Mouse (Mus musculus): ENCODE results near the gene Arap1. TPM values are rescaled to one million over a fixed set of nuclear protein-coding genes. Genes with fewer than 3 reads are reported as not detected.

Gene Arap1
- polyA plus RNA-seq, 1 experiment from 2014 or later, result 13.1 TPM

DNA sequence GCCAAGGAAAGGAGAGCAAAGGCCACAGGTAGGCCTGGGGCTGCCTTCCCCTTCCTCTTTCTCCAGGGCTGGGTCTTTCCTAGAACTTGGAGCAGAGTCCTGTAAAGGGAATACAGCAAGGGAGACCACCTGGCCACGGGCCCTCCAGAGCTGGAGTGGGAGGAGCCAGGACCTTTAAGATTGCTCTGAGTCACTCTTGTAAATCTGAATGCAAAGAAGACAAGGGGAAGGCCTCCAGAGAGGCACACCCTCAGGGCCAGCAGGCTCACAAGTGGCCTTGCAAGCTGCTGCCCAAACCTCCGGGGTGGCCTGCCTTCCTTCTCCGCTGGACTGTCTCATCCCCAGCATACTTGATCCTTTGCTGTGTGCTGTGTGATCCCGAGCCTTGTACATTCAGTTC is 13.9 kb downstream of the Arap1 start:
- no peaks in the 10 kb centered on the region for H3K27me3 ChIP-seq
- no peak overlapping the region for H3K9ac ChIP-seq
- ATAC-seq (ENCODE audit: low read depth) (no peak), DNase-seq (no peak)
- H3K36me3 ChIP-seq, result no peaks in the 10 kb centered on the region
- peaks cover 45% of the 10 kb centered on the region for H3K4me1 ChIP-seq (replicated peaks)
- no peaks in the 10 kb centered on the region for H3K9me3 ChIP-seq (replicated peaks)
- H3K27ac ChIP-seq, result peak overlapping the region; percentile 20; the same call in 1 of the 2 replicates
- 0 out of 2 replicates have a peak overlapping the region, but pooled peaks have one; percentile 5 for H3K4me2 ChIP-seq
- WGBS (ENCODE audit: insufficient replicate concordance), result 50% methylated on average over 4 of the region's 4 CpGs
- no peak overlapping the region for H3K4me3 ChIP-seq (replicated peaks)

DNA sequence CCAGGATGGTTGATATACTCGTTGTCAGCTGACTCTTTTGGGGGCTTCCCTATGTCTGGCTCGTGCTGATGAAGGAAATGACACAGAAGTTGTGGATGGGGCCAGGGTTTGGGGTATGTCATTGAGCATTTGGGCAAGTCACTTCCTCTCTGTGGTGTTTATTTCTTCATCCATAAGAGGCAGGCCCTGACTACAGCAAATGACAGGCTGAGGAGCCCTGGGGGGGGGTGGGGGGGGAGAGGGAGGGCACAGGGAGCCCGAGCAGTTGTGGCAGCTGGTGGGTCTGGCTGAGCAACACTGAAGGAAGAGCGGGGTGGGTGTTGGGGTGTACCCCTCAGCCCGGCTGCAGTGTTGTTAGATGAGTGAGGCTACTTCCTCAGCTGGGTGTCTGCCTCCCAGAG is 14.9 kb downstream of the Arap1 start:
- H3K9me3 ChIP-seq (replicated peaks), result no peaks in the 10 kb centered on the region
- H3K27ac ChIP-seq, result peak overlapping the region; percentile 24
- no peaks in the 10 kb centered on the region for H3K36me3 ChIP-seq
- DNase-seq (no peak), ATAC-seq (ENCODE audit: low read depth) (peak; percentile 47)
- H3K9ac ChIP-seq, result no peak overlapping the region
- WGBS (ENCODE audit: insufficient replicate concordance), result 22% methylated on average over 5 of the region's 5 CpGs
- H3K4me2 ChIP-seq, result no peak overlapping the region; the same call in 1 of the 2 replicates
- no peak overlapping the region for H3K4me3 ChIP-seq (replicated peaks)
- H3K27me3 ChIP-seq, result no peaks in the 10 kb centered on the region
- peaks cover 37% of the 10 kb centered on the region for H3K4me1 ChIP-seq (replicated peaks)

GRCm38 (mm10) chr7:101363914-101364313 is 16.0 kb downstream of the Arap1 start:
- no peak overlapping the region for H3K27ac ChIP-seq
- no peaks in the 10 kb centered on the region for H3K27me3 ChIP-seq
- peaks cover 46% of the 10 kb centered on the region for H3K4me1 ChIP-seq (replicated peaks)
- 65% methylated on average over 5 of the region's 5 CpGs for WGBS (ENCODE audit: insufficient replicate concordance)
- H3K4me2 ChIP-seq, result no peak overlapping the region
- DNase-seq (no peak), ATAC-seq (ENCODE audit: low read depth) (no peak)
- no peak overlapping the region for H3K4me3 ChIP-seq (replicated peaks)
- H3K36me3 ChIP-seq, result no peaks in the 10 kb centered on the region
- no peaks in the 10 kb centered on the region for H3K9me3 ChIP-seq (replicated peaks)
- H3K9ac ChIP-seq, result no peak overlapping the region; the same call in 1 of the 2 replicates

DNA sequence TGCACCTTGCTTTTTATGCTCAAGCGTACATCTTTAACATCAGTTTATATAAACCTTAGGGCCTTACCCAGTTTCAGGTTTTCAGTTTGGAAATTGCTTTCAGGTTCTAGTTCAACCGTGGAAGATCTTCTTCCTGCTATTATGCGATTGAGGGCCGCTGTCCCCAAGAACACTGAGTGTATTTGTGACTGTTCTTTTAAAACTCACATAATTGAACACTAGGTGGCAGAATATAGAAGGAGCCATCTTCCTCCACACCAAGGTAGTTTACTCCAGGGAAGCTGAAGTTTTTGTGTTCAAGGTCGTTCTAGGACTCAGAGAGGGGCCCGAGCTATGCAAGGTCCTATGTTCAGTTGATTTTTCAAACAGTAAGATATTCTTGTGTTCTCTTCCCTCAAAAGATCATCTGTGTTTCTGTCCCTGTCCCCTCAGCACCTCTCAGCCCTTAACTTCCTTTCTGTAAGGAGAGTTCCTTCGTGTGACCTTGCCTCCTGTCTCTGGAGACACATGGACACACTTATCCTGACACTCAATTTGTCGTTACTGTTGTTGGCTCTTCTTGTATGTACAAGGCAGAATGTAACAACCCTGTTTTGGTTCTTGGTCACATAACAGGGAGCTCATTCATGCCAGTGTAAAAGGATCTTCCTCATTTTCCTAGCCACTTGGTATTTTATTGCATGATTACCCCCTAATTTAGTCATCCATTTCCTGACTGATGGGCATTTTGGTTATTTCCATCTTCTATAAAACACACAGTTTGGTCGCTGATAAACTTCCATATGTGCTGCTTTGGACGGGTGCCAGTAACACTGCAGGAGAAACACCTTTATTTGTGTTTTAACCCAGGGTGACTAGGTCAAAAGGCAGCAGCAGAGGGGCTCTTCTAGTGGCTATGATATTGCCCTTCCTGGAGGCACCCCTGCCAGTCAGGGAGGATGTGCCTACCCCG is 20.3 kb downstream of the Arap1 start:
- ATAC-seq (ENCODE audit: low read depth), result no peak
- H3K9me3 ChIP-seq (replicated peaks), result no peaks in the 10 kb centered on the region
- H3K4me3 ChIP-seq (replicated peaks), result no peak overlapping the region
- no peak overlapping the region for H3K27ac ChIP-seq
- no peak overlapping the region for H3K9ac ChIP-seq
- H3K4me2 ChIP-seq, result no peak overlapping the region
- H3K36me3 ChIP-seq, result peaks cover 13% of the 10 kb centered on the region; the same call in 1 of the 2 replicates
- 55% methylated on average over 11 of the region's 11 CpGs for WGBS (ENCODE audit: insufficient replicate concordance)
- DNase-seq, result no peak
- peaks cover 21% of the 10 kb centered on the region for H3K4me1 ChIP-seq (replicated peaks)
- no peaks in the 10 kb centered on the region for H3K27me3 ChIP-seq

- Histone ChIP-seq H3K4me2 (no peak overlapping the region), H3K4me3 (replicated peaks) (no peak overlapping the region), H3K4me1 (replicated peaks) (peaks cover 8% of the 10 kb centered on the region; the same call in 1 of the 2 replicates), H3K27me3 (no peaks in the 10 kb centered on the region), H3K27ac (no peak overlapping the region), H3K9ac (no peak overlapping the region), H3K9me3 (replicated peaks) (no peaks in the 10 kb centered on the region), H3K36me3 (peaks cover 15% of the 10 kb centered on the region; the same call in 1 of the 2 replicates)
- DNase-seq (no peak), ATAC-seq (ENCODE audit: low read depth) (no peak)
- 72% methylated on average over 7 of the region's 7 CpGs for WGBS (ENCODE audit: insufficient replicate concordance)
Observed at GRCm38 (mm10) chr7:101369666-101370065, 21.8 kb downstream of the Arap1 start.

- ATAC-seq (ENCODE audit: low read depth) (no peak), DNase-seq (no peak)
- Histone ChIP-seq H3K9ac (no peak overlapping the region), H3K27me3 (no peaks in the 10 kb centered on the region), H3K9me3 (replicated peaks) (no peaks in the 10 kb centered on the region), H3K4me2 (no peak overlapping the region), H3K36me3 (peaks cover 20% of the 10 kb centered on the region; the same call in 1 of the 2 replicates), H3K4me1 (replicated peaks) (peaks cover 21% of the 10 kb centered on the region), H3K27ac (no peak overlapping the region), H3K4me3 (replicated peaks) (no peak overlapping the region)
- WGBS (ENCODE audit: insufficient replicate concordance), result 86% methylated on average over 26 of the region's 26 CpGs
Observed at GRCm38 (mm10) chr7:101373082-101373481, 25.2 kb downstream of the Arap1 start.

DNA sequence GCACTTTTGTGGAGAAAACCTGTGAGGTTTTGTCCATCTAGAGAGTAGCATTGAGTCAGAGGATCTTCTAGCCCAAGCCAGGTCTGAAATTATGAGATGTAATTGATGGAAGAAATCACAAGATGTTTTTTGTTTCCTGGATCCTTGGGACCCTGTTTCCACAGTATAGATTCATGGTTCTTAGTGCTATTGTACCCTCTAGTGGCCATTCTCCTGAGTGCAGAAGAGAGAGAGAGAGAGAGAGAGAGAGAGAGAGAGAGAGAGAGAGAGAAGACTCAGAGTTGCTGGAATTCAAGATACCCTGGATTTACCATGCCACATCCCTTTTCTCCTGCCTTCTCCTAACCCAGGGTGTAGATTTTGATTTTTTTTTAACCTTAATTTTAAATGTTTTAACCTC is 26.3 kb downstream of the Arap1 start:
- no peak for DNase-seq
- H3K27ac ChIP-seq, result no peak overlapping the region
- no peak overlapping the region for H3K4me2 ChIP-seq
- H3K9me3 ChIP-seq (replicated peaks), result no peaks in the 10 kb centered on the region
- H3K4me1 ChIP-seq (replicated peaks), result peaks cover 24% of the 10 kb centered on the region
- no peak for ATAC-seq (ENCODE audit: low read depth)
- no peaks in the 10 kb centered on the region for H3K27me3 ChIP-seq
- H3K4me3 ChIP-seq (replicated peaks), result no peak overlapping the region
- peaks cover 18% of the 10 kb centered on the region; the same call in 1 of the 2 replicates for H3K36me3 ChIP-seq
- H3K9ac ChIP-seq, result no peak overlapping the region

DNA sequence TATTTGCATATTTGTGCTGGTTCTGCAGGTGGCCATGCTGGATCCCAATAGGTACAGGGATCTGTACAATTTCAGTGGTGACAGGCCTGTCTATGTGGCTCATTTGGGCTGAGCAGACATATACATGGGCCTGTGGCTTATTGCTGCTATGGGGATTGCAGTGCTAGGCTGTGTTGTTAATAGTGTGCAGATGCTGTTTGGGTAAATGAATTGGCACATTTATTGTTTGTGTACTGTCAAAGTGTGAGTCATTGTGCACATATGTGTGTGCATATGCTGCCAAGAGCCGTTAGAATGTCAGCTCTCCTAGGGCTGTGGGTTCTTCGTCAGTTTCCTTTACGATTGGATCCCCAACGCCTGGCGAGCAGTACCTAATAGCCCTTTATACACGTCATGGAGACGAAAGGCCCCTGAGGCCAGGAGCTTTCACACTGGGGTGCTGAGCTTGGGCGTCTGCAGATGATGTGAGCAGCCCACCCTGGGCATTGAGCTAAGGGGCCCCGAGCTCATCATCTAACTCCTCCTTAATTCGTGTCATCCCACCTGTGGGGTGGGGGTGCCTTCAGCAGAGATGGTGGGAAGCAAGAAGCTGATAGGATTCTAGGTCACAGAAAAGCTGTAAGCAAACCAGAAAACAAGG is 29.0 kb downstream of the Arap1 start:
- Histone ChIP-seq H3K27me3 (no peaks in the 10 kb centered on the region), H3K36me3 (peaks cover 13% of the 10 kb centered on the region; the same call in 1 of the 2 replicates), H3K4me2 (no peak overlapping the region), H3K9ac (no peak overlapping the region), H3K4me1 (replicated peaks) (peaks cover 34% of the 10 kb centered on the region), H3K9me3 (replicated peaks) (no peaks in the 10 kb centered on the region), H3K4me3 (replicated peaks) (no peak overlapping the region), H3K27ac (no peak overlapping the region)
- no peak for ATAC-seq (ENCODE audit: low read depth)
- 76% methylated on average over 10 of the region's 10 CpGs for whole genome bisulfite sequencing (ENCODE audit: insufficient replicate concordance)
- DNase-seq, result no peak

GRCm38 (mm10) chr7:101377741-101378262 is 29.9 kb downstream of the Arap1 start:
- Histone ChIP-seq H3K4me1 (replicated peaks) (peaks cover 43% of the 10 kb centered on the region), H3K9me3 (replicated peaks) (no peaks in the 10 kb centered on the region), H3K27ac (peak overlapping the region; percentile 70), H3K9ac (peak overlapping the region; percentile 33; the same call in 1 of the 2 replicates), H3K36me3 (peaks cover 13% of the 10 kb centered on the region; the same call in 1 of the 2 replicates), H3K4me2 (peak overlapping the region; percentile 54), H3K4me3 (replicated peaks) (peak overlapping the region; percentile 15), H3K27me3 (no peaks in the 10 kb centered on the region)
- DNase-seq, result peak; percentile 26
- ATAC-seq (ENCODE audit: low read depth), result peak; percentile 72
- 16% methylated on average over 7 of the region's 7 CpGs for WGBS (ENCODE audit: insufficient replicate concordance)

DNA sequence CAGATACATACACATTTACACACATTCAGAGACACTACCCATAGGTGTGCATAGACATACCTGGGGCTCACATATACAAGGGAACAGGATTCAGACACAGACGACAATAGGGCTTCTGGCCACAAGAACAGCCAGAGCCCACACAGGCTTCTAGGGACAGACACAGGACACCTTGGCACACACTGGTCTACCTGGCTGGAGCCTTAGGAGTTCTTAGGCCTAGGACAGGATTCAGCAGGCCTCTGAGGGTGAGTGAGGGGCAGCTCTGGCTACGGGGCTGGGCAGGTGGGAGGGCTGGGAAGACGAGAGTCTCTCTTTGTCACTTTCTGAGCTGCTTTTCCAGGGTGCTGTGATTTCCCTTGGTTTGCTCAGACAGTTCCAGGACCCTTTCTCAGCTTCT is 30.4 kb downstream of the Arap1 start:
- Histone ChIP-seq H3K4me1 (replicated peaks) (peaks cover 47% of the 10 kb centered on the region), H3K4me3 (replicated peaks) (peak overlapping the region; percentile 15), H3K9me3 (replicated peaks) (no peaks in the 10 kb centered on the region), H3K36me3 (peaks cover 8% of the 10 kb centered on the region; the same call in 1 of the 2 replicates), H3K9ac (peak overlapping the region; percentile 33; the same call in 1 of the 2 replicates), H3K4me2 (peak overlapping the region; percentile 54), H3K27me3 (no peaks in the 10 kb centered on the region), H3K27ac (peak overlapping the region; percentile 70)
- ATAC-seq (ENCODE audit: low read depth) (peak; percentile 19), DNase-seq (no peak)
- 46% methylated on average over 3 of the region's 3 CpGs for WGBS (ENCODE audit: insufficient replicate concordance)

Measured in liver, embryonic 13.5 days (tissue).